Mouse (Mus musculus): ENCODE measurements around the gene Ccdc15. TPM values are rescaled to one million over a fixed set of nuclear protein-coding genes. Genes with fewer than 3 reads are reported as not detected.

Gene Ccdc15
- polyA plus RNA-seq, 1 experiment from 2014 or later = 3.3 TPM

GRCm38 (mm10) chr9:37371232-37371801 is 23.1 kb upstream of the Ccdc15 start:
- ATAC-seq (ENCODE audit: insufficient number of reproducible peaks, insufficient read depth, low FRiP score, low read depth) = no peak
- no peaks in the 10 kb centered on the region; a peak in 2 of 4 replicates for H3K4me1 ChIP-seq (ENCODE audit: control insufficient read depth in 2 of 2, insufficient read depth in 2 of 2, low read length in 2 of 2)
- no peaks in the 10 kb centered on the region for H3K9me3 ChIP-seq (ENCODE audit: control insufficient read depth, low read length)
- no peak overlapping the region for H3K4me2 ChIP-seq (ENCODE audit: low read length)
- no peaks in the 10 kb centered on the region for H3K36me3 ChIP-seq (ENCODE audit: control insufficient read depth, insufficient read depth, low read length)
- 86% methylated on average over 7 of the region's 7 CpGs for WGBS
- H3K27me3 ChIP-seq (ENCODE audit: control insufficient read depth, insufficient read depth, low read length) = no peaks in the 10 kb centered on the region
- H3K4me3 ChIP-seq (ENCODE audit: control insufficient read depth in 1 of 2, insufficient read depth in 1 of 2, low read depth in 1 of 2, low read length in 2 of 2) = no peak overlapping the region
- H3K27ac ChIP-seq (replicated peaks in 1 of 2; ENCODE audit: control insufficient read depth in 1 of 2, insufficient read depth in 1 of 2, low read depth in 2 of 2, low read length in 2 of 2) = no peak overlapping the region
- no peak overlapping the region for H3K9ac ChIP-seq (ENCODE audit: low read length)

- Histone ChIP-seq H3K4me1 (ENCODE audit: control insufficient read depth in 2 of 2, insufficient read depth in 2 of 2, low read length in 2 of 2) (no peaks in the 10 kb centered on the region; a peak in 2 of 4 replicates), H3K9ac (ENCODE audit: low read length) (no peak overlapping the region), H3K4me2 (ENCODE audit: low read length) (no peak overlapping the region), H3K27ac (replicated peaks in 1 of 2; ENCODE audit: control insufficient read depth in 1 of 2, insufficient read depth in 1 of 2, low read depth in 2 of 2, low read length in 2 of 2) (no peak overlapping the region; a peak in 1 of 4 replicates), H3K4me3 (ENCODE audit: control insufficient read depth in 1 of 2, insufficient read depth in 1 of 2, low read depth in 1 of 2, low read length in 2 of 2) (no peak overlapping the region), H3K9me3 (ENCODE audit: control insufficient read depth, low read length) (no peaks in the 10 kb centered on the region), H3K27me3 (ENCODE audit: control insufficient read depth, insufficient read depth, low read length) (no peaks in the 10 kb centered on the region), H3K36me3 (ENCODE audit: control insufficient read depth, insufficient read depth, low read length) (no peaks in the 10 kb centered on the region)
- ATAC-seq (ENCODE audit: insufficient number of reproducible peaks, insufficient read depth, low FRiP score, low read depth) = no peak
- 53% methylated on average over 8 of the region's 8 CpGs for WGBS
Measured at GRCm38 (mm10) chr9:37368860-37369259, 20.6 kb upstream of the Ccdc15 start.

GRCm38 (mm10) chr9:37368081-37368830 is 20.0 kb upstream of the Ccdc15 start:
- Histone ChIP-seq H3K4me3 (ENCODE audit: control insufficient read depth in 1 of 2, insufficient read depth in 1 of 2, low read depth in 1 of 2, low read length in 2 of 2) (no peak overlapping the region), H3K36me3 (ENCODE audit: control insufficient read depth, insufficient read depth, low read length) (no peaks in the 10 kb centered on the region), H3K9me3 (ENCODE audit: control insufficient read depth, low read length) (no peaks in the 10 kb centered on the region), H3K9ac (ENCODE audit: low read length) (no peak overlapping the region), H3K27ac (replicated peaks in 1 of 2; ENCODE audit: control insufficient read depth in 1 of 2, insufficient read depth in 1 of 2, low read depth in 2 of 2, low read length in 2 of 2) (no peak overlapping the region; a peak in 1 of 4 replicates), H3K4me2 (ENCODE audit: low read length) (no peak overlapping the region), H3K27me3 (ENCODE audit: control insufficient read depth, insufficient read depth, low read length) (no peaks in the 10 kb centered on the region), H3K4me1 (ENCODE audit: control insufficient read depth in 2 of 2, insufficient read depth in 2 of 2, low read length in 2 of 2) (no peaks in the 10 kb centered on the region; a peak in 2 of 4 replicates)
- ATAC-seq (ENCODE audit: insufficient number of reproducible peaks, insufficient read depth, low FRiP score, low read depth) = no peak
- 62% methylated on average over 11 of the region's 11 CpGs for WGBS

GRCm38 (mm10) chr9:37367301-37368080 is 19.3 kb upstream of the Ccdc15 start, which contains the start of gene Hepacam:
Hepacam (plus strand) TSS chr9:37367351.
- Histone ChIP-seq H3K27me3 (ENCODE audit: control insufficient read depth, insufficient read depth, low read length) (no peaks in the 10 kb centered on the region), H3K4me2 (ENCODE audit: low read length) (no peak within 1 kb of the TSS), H3K9me3 (ENCODE audit: control insufficient read depth, low read length) (no peaks in the 10 kb centered on the region), H3K27ac (replicated peaks in 1 of 2; ENCODE audit: control insufficient read depth in 1 of 2, insufficient read depth in 1 of 2, low read depth in 2 of 2, low read length in 2 of 2) (no peak within 1 kb of the TSS), H3K36me3 (ENCODE audit: control insufficient read depth, insufficient read depth, low read length) (no peaks in the 10 kb centered on the region), H3K9ac (ENCODE audit: low read length) (no peak within 1 kb of the TSS), H3K4me1 (ENCODE audit: control insufficient read depth in 2 of 2, insufficient read depth in 2 of 2, low read length in 2 of 2) (no peaks in the 10 kb centered on the region; a peak in 2 of 4 replicates), H3K4me3 (ENCODE audit: control insufficient read depth in 1 of 2, insufficient read depth in 1 of 2, low read depth in 1 of 2, low read length in 2 of 2) (no peak within 1 kb of the TSS)
- WGBS = 81% methylated on average over 17 of the region's 17 CpGs
- no peak for ATAC-seq (ENCODE audit: insufficient number of reproducible peaks, insufficient read depth, low FRiP score, low read depth)

GRCm38 (mm10) chr9:37365706-37366105 is 17.5 kb upstream of the Ccdc15 start:
- ATAC-seq (ENCODE audit: insufficient number of reproducible peaks, insufficient read depth, low FRiP score, low read depth) = no peak
- Histone ChIP-seq H3K36me3 (ENCODE audit: control insufficient read depth, insufficient read depth, low read length) (no peaks in the 10 kb centered on the region), H3K9me3 (ENCODE audit: control insufficient read depth, low read length) (no peaks in the 10 kb centered on the region), H3K27me3 (ENCODE audit: control insufficient read depth, insufficient read depth, low read length) (no peaks in the 10 kb centered on the region), H3K9ac (ENCODE audit: low read length) (no peak overlapping the region), H3K4me3 (ENCODE audit: control insufficient read depth in 1 of 2, insufficient read depth in 1 of 2, low read depth in 1 of 2, low read length in 2 of 2) (no peak overlapping the region), H3K4me2 (ENCODE audit: low read length) (no peak overlapping the region), H3K4me1 (ENCODE audit: control insufficient read depth in 2 of 2, insufficient read depth in 2 of 2, low read length in 2 of 2) (no peaks in the 10 kb centered on the region; a peak in 2 of 4 replicates), H3K27ac (replicated peaks in 1 of 2; ENCODE audit: control insufficient read depth in 1 of 2, insufficient read depth in 1 of 2, low read depth in 2 of 2, low read length in 2 of 2) (no peak overlapping the region)
- WGBS = 45% methylated on average over 5 of the region's 5 CpGs

GRCm38 (mm10) chr9:37364392-37364791 is 16.2 kb upstream of the Ccdc15 start:
- no peaks in the 10 kb centered on the region for H3K9me3 ChIP-seq (ENCODE audit: control insufficient read depth, low read length)
- H3K27ac ChIP-seq (replicated peaks in 1 of 2; ENCODE audit: control insufficient read depth in 1 of 2, insufficient read depth in 1 of 2, low read depth in 2 of 2, low read length in 2 of 2) = no peak overlapping the region
- H3K4me2 ChIP-seq (ENCODE audit: low read length) = no peak overlapping the region
- no peak for ATAC-seq (ENCODE audit: insufficient number of reproducible peaks, insufficient read depth, low FRiP score, low read depth)
- H3K9ac ChIP-seq (ENCODE audit: low read length) = no peak overlapping the region
- WGBS = 70% methylated on average over 3 of the region's 3 CpGs
- no peaks in the 10 kb centered on the region for H3K36me3 ChIP-seq (ENCODE audit: control insufficient read depth, insufficient read depth, low read length)
- no peak overlapping the region for H3K4me3 ChIP-seq (ENCODE audit: control insufficient read depth in 1 of 2, insufficient read depth in 1 of 2, low read depth in 1 of 2, low read length in 2 of 2)
- H3K27me3 ChIP-seq (ENCODE audit: control insufficient read depth, insufficient read depth, low read length) = no peaks in the 10 kb centered on the region
- H3K4me1 ChIP-seq (ENCODE audit: control insufficient read depth in 2 of 2, insufficient read depth in 2 of 2, low read length in 2 of 2) = peaks cover 4 to 5% of the 10 kb centered on the region in 2 experiments

- no peaks in the 10 kb centered on the region for H3K27me3 ChIP-seq (ENCODE audit: control insufficient read depth, insufficient read depth, low read length)
- ATAC-seq (ENCODE audit: insufficient number of reproducible peaks, insufficient read depth, low FRiP score, low read depth) = no peak
- WGBS = 60% methylated on average over 3 of the region's 3 CpGs
Measured at GRCm38 (mm10) chr9:37363551-37363950, 15.3 kb upstream of the Ccdc15 start.

More at GRCm38 (mm10) chr9:37363551-37363950, 15.3 kb upstream of the Ccdc15 start:
- Histone ChIP-seq H3K9me3 (ENCODE audit: control insufficient read depth, low read length) (no peaks in the 10 kb centered on the region), H3K4me2 (ENCODE audit: low read length) (no peak overlapping the region), H3K9ac (ENCODE audit: low read length) (no peak overlapping the region), H3K4me3 (ENCODE audit: control insufficient read depth in 1 of 2, insufficient read depth in 1 of 2, low read depth in 1 of 2, low read length in 2 of 2) (no peak overlapping the region), H3K4me1 (ENCODE audit: control insufficient read depth in 2 of 2, insufficient read depth in 2 of 2, low read length in 2 of 2) (peaks cover 4 to 8% of the 10 kb centered on the region in 2 experiments), H3K36me3 (ENCODE audit: control insufficient read depth, insufficient read depth, low read length) (no peaks in the 10 kb centered on the region), H3K27ac (replicated peaks in 1 of 2; ENCODE audit: control insufficient read depth in 1 of 2, insufficient read depth in 1 of 2, low read depth in 2 of 2, low read length in 2 of 2) (no peak overlapping the region)
